In the genomic region with DNA sequence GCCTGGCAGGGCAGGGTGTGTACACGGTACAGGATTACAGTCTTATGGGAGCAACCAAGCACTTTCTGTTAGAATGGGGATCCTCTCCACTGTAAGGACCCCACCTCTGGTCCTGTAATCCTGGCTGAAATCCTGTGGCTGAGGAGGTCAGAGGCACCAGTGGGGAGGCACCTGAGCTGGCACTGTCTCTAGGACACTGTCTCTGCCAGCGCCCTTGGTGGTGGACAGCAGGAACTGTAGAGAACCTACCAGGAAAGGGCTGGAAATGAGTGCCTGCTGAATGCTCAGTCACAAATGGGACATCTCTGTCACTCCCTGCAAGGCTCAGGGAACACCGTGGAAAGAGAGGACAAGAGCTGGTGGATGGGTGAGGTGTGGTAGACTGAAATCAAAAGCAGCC, we compare ENCODE assay signal across 25 mouse cellular contexts.
DNase-seq lines count a peak whose midpoint lies in the region; ATAC-seq and TF ChIP-seq lines count a peak whose summit lies in the region.
"Had no signal": no experiment of that assay in that cellular context is flagged by ENCODE, and none has a peak within 500 bp of the region (broad histone marks: within the 10 kb centered on the region; RNA-seq: fewer than 3 reads in every experiment).

No protein-coding gene starts in this region.

- TF ChIP-seq CTCF in hindbrain, postnatal 0 days (IDR thresholded peaks at IDR 0.05; ENCODE audit: low read depth), result no peak

- no peak overlapping the region for H3K4me3 ChIP-seq in heart, embryonic 10.5 days
- H3K4me3 ChIP-seq in hindbrain, embryonic 15.5 days, result no peak overlapping the region
- H3K4me3 ChIP-seq in hindbrain, postnatal 0 days (ENCODE audit: low read length), result no peak overlapping the region
- H3K4me3 ChIP-seq: embryonic facial prominence, embryonic 10.5 days; embryonic facial prominence, embryonic 12.5 days; forebrain, embryonic 13.5 days; forebrain, embryonic 15.5 days had no signal

- 93% methylated on average over 3 of the region's 3 CpGs for WGBS in heart, embryonic 10.5 days
- 96% methylated on average over 3 of the region's 3 CpGs for WGBS in hindbrain, embryonic 15.5 days
- WGBS in hindbrain, postnatal 0 days, result 95% methylated on average over 3 of the region's 3 CpGs

- H3K9me3 ChIP-seq in heart, embryonic 10.5 days, result no peaks in the 10 kb centered on the region
- H3K9me3 ChIP-seq in hindbrain, embryonic 15.5 days, result no peaks in the 10 kb centered on the region
- no peaks in the 10 kb centered on the region for H3K9me3 ChIP-seq in hindbrain, postnatal 0 days (ENCODE audit: low read length)
- H3K9me3 ChIP-seq: embryonic facial prominence, embryonic 10.5 days; embryonic facial prominence, embryonic 12.5 days; forebrain, embryonic 13.5 days; forebrain, embryonic 15.5 days; G1E had no signal

- intact Hi-C loops in heart, postnatal 36 days (cut with DNase I), result loop anchor here (10.0 kb wide), 1 partner anchor 468 kb away; no protein-coding TSS in a partner anchor

- no peak overlapping the region for H3K4me2 ChIP-seq in hindbrain, embryonic 15.5 days
- H3K4me2 ChIP-seq in hindbrain, postnatal 0 days (ENCODE audit: low read depth, low read length), result no peak overlapping the region
- H3K4me2 ChIP-seq: embryonic facial prominence, embryonic 12.5 days; forebrain, embryonic 13.5 days; forebrain, embryonic 15.5 days had no signal

- H3K36me3 ChIP-seq in heart, embryonic 10.5 days, result 0 out of 2 replicates have a peak, but pooled peaks cover 3% of the 10 kb centered on the region
- no peaks in the 10 kb centered on the region for H3K36me3 ChIP-seq in hindbrain, embryonic 15.5 days
- H3K36me3 ChIP-seq in hindbrain, postnatal 0 days (ENCODE audit: insufficient read depth, low read length), result no peaks in the 10 kb centered on the region
- H3K36me3 ChIP-seq: forebrain, embryonic 15.5 days; G1E had no signal

- ATAC-seq in cerebellum, adult (ENCODE audit: insufficient number of reproducible peaks, low FRiP score, low TSS enrichment), result 0 out of 2 replicates have a peak, but pooled peaks have one; percentile 43
- ATAC-seq in hindbrain, embryonic 15.5 days (ENCODE audit: low FRiP score, low read depth), result peak; percentile 23; the same call in 1 of the 2 replicates
- no peak for ATAC-seq in hindbrain, postnatal 0 days
- ATAC-seq: activated CD4-positive, CD25-positive, alpha-beta regulatory T cell, adult 4 months; CD4-positive, CD25-positive, alpha-beta regulatory T cell, adult 4 months; forebrain, embryonic 13.5 days; forebrain, embryonic 15.5 days; forebrain, postnatal 0 days; Patski had no signal

- peaks cover 2% of the 10 kb centered on the region; the same call in 1 of the 2 replicates for H3K4me1 ChIP-seq in heart, embryonic 10.5 days
- H3K4me1 ChIP-seq in hindbrain, embryonic 15.5 days (replicated peaks), result 0 out of 2 replicates have a peak, but pooled peaks cover 2% of the 10 kb centered on the region
- no peaks in the 10 kb centered on the region for H3K4me1 ChIP-seq in hindbrain, postnatal 0 days (ENCODE audit: insufficient read depth, low read length)
- H3K4me1 ChIP-seq: embryonic facial prominence, embryonic 10.5 days; embryonic facial prominence, embryonic 12.5 days; forebrain, embryonic 13.5 days; forebrain, embryonic 15.5 days had no signal

- no peak for DNase-seq in cerebellum, postnatal 25 days
- DNase-seq in heart, embryonic 10.5 days (ENCODE audit: low spot score), result peak; percentile 73
- no peak for DNase-seq in heart, postnatal 36 days
- DNase-seq in hindbrain, postnatal 0 days (ENCODE audit: low spot score), result no peak
- DNase-seq: adrenal gland, adult 8-10 months; adrenal gland, postnatal 14 days; adrenal gland, postnatal 36 days; B cell, adult 2 months; cerebellum, adult 11 months; cerebellum, adult 18-20 months; cerebellum, adult 8-10 months; cerebellum, adult 9-11 months; cerebellum, postnatal 14 days; forebrain, postnatal 0 days had no signal

- no peak overlapping the region for H3K9ac ChIP-seq in hindbrain, embryonic 15.5 days
- no peak overlapping the region for H3K9ac ChIP-seq in hindbrain, postnatal 0 days (replicated peaks; ENCODE audit: low read length)
- H3K9ac ChIP-seq: embryonic facial prominence, embryonic 12.5 days; forebrain, embryonic 13.5 days; forebrain, embryonic 15.5 days; forebrain, postnatal 0 days had no signal

- no peaks in the 10 kb centered on the region for H3K27me3 ChIP-seq in heart, embryonic 10.5 days (ENCODE audit: insufficient read depth, poor library complexity, severe bottlenecking)
- no peaks in the 10 kb centered on the region for H3K27me3 ChIP-seq in hindbrain, embryonic 15.5 days
- no peaks in the 10 kb centered on the region for H3K27me3 ChIP-seq in hindbrain, postnatal 0 days (ENCODE audit: insufficient read depth, low read length)
- H3K27me3 ChIP-seq: CH12.LX; embryonic facial prominence, embryonic 12.5 days; forebrain, embryonic 13.5 days; forebrain, embryonic 15.5 days; Patski had no signal

- H3K27ac ChIP-seq in heart, embryonic 10.5 days, result no peak overlapping the region
- no peak overlapping the region for H3K27ac ChIP-seq in hindbrain, embryonic 15.5 days (replicated peaks)
- H3K27ac ChIP-seq in hindbrain, postnatal 0 days, result no peak overlapping the region
- H3K27ac ChIP-seq: embryonic facial prominence, embryonic 10.5 days; embryonic facial prominence, embryonic 12.5 days; forebrain, embryonic 13.5 days; forebrain, embryonic 15.5 days had no signal
